Mouse (Mus musculus): Measurements from ENCODE around the gene Fto. TPM values are rescaled to one million over a fixed set of nuclear protein-coding genes. Genes with fewer than 3 reads are reported as not detected.

Fto gene
- polyA plus RNA-seq, 1 experiment from 2014 or later, result 116 TPM

GRCm38 (mm10) chr8:91482511-91482910, 169.2 kb downstream of the Fto start:
- Histone ChIP-seq H3K9me3 (replicated peaks) (no peaks in the 10 kb centered on the region), H3K4me2 (replicated peaks) (no peak overlapping the region), H3K36me3 (peaks cover 7% of the 10 kb centered on the region; the same call in 1 of the 2 replicates), H3K4me3 (no peak overlapping the region), H3K27me3 (peaks cover 8% of the 10 kb centered on the region; the same call in 1 of the 2 replicates), H3K9ac (no peak overlapping the region), H3K27ac (no peak overlapping the region), H3K4me1 (peaks cover 7% of the 10 kb centered on the region; the same call in 1 of the 2 replicates)
- 48% methylated on average over 9 of the region's 9 CpGs for WGBS
- ATAC-seq (ENCODE audit: low FRiP score), result no peak

GRCm38 (mm10) chr8:91486394-91486793, 173.1 kb downstream of the Fto start:
- Histone ChIP-seq H3K4me3 (no peak overlapping the region), H3K9me3 (replicated peaks) (no peaks in the 10 kb centered on the region), H3K27ac (no peak overlapping the region), H3K4me1 (peaks cover 17% of the 10 kb centered on the region; the same call in 1 of the 2 replicates), H3K4me2 (replicated peaks) (no peak overlapping the region), H3K36me3 (peaks cover 7% of the 10 kb centered on the region; the same call in 1 of the 2 replicates), H3K27me3 (peaks cover 8% of the 10 kb centered on the region; the same call in 1 of the 2 replicates), H3K9ac (no peak overlapping the region)
- WGBS, result 83% methylated on average over 4 of the region's 4 CpGs
- ATAC-seq (ENCODE audit: low FRiP score), result no peak

- H3K27me3 ChIP-seq, result peaks cover 8% of the 10 kb centered on the region; the same call in 1 of the 2 replicates
- H3K36me3 ChIP-seq, result peaks cover 7% of the 10 kb centered on the region; the same call in 1 of the 2 replicates
- H3K9me3 ChIP-seq (replicated peaks), result no peaks in the 10 kb centered on the region
- no peak overlapping the region for H3K4me3 ChIP-seq
- no peak overlapping the region for H3K4me2 ChIP-seq (replicated peaks)
- H3K27ac ChIP-seq, result no peak overlapping the region
- H3K9ac ChIP-seq, result no peak overlapping the region
- H3K4me1 ChIP-seq, result peaks cover 17% of the 10 kb centered on the region; the same call in 1 of the 2 replicates
- ATAC-seq (ENCODE audit: low FRiP score), result no peak
- WGBS, result 97% methylated on average over 2 of the region's 2 CpGs
Measured at GRCm38 (mm10) chr8:91487456-91487855, 174.1 kb downstream of the Fto start.

GRCm38 (mm10) chr8:91488086-91488783, 174.9 kb downstream of the Fto start:
- H3K9me3 ChIP-seq (replicated peaks), result no peaks in the 10 kb centered on the region
- peaks cover 7% of the 10 kb centered on the region; the same call in 1 of the 2 replicates for H3K36me3 ChIP-seq
- peaks cover 8% of the 10 kb centered on the region; the same call in 1 of the 2 replicates for H3K27me3 ChIP-seq
- 49% methylated on average over 13 of the region's 13 CpGs for WGBS
- no peak overlapping the region for H3K4me3 ChIP-seq
- no peak for ATAC-seq (ENCODE audit: low FRiP score)
- peaks cover 10% of the 10 kb centered on the region; the same call in 1 of the 2 replicates for H3K4me1 ChIP-seq
- H3K27ac ChIP-seq, result no peak overlapping the region
- no peak overlapping the region for H3K9ac ChIP-seq
- H3K4me2 ChIP-seq (replicated peaks), result no peak overlapping the region

GRCm38 (mm10) chr8:91488784-91489450, 175.6 kb downstream of the Fto start:
- Histone ChIP-seq H3K4me2 (replicated peaks) (no peak overlapping the region), H3K27ac (no peak overlapping the region), H3K9me3 (replicated peaks) (no peaks in the 10 kb centered on the region), H3K9ac (no peak overlapping the region), H3K36me3 (peaks cover 7% of the 10 kb centered on the region; the same call in 1 of the 2 replicates), H3K4me1 (peaks cover 10% of the 10 kb centered on the region; the same call in 1 of the 2 replicates), H3K4me3 (no peak overlapping the region), H3K27me3 (peaks cover 8% of the 10 kb centered on the region; the same call in 1 of the 2 replicates)
- WGBS, result 54% methylated on average over 10 of the region's 10 CpGs
- no peak for ATAC-seq (ENCODE audit: low FRiP score)

- Histone ChIP-seq H3K36me3 (peaks cover 5% of the 10 kb centered on the region; the same call in 1 of the 2 replicates), H3K27me3 (peaks cover 16% of the 10 kb centered on the region), H3K4me1 (peaks cover 10% of the 10 kb centered on the region; the same call in 1 of the 2 replicates), H3K9ac (no peak overlapping the region), H3K4me2 (replicated peaks) (no peak overlapping the region), H3K27ac (no peak overlapping the region), H3K9me3 (replicated peaks) (no peaks in the 10 kb centered on the region), H3K4me3 (no peak overlapping the region)
- ATAC-seq (ENCODE audit: low FRiP score), result no peak
- WGBS, result 56% methylated on average over 5 of the region's 5 CpGs
Measured at GRCm38 (mm10) chr8:91490065-91490464, 176.7 kb downstream of the Fto start.

- Histone ChIP-seq H3K36me3 (no peaks in the 10 kb centered on the region), H3K9ac (no peak overlapping the region), H3K4me1 (peaks cover 16% of the 10 kb centered on the region), H3K4me3 (no peak overlapping the region), H3K9me3 (replicated peaks) (no peaks in the 10 kb centered on the region), H3K27ac (no peak overlapping the region), H3K27me3 (peaks cover 8% of the 10 kb centered on the region), H3K4me2 (replicated peaks) (no peak overlapping the region)
- 86% methylated on average over 8 of the region's 8 CpGs for WGBS
- no peak for ATAC-seq (ENCODE audit: low FRiP score)
Measured at GRCm38 (mm10) chr8:91493373-91493772, 180.0 kb downstream of the Fto start.

- Histone ChIP-seq H3K9ac (no peak overlapping the region), H3K4me3 (no peak overlapping the region), H3K27me3 (peaks cover 12% of the 10 kb centered on the region), H3K4me1 (peaks cover 14% of the 10 kb centered on the region), H3K27ac (no peak overlapping the region), H3K4me2 (replicated peaks) (no peak overlapping the region), H3K36me3 (no peaks in the 10 kb centered on the region), H3K9me3 (replicated peaks) (no peaks in the 10 kb centered on the region)
- 64% methylated on average over 10 of the region's 10 CpGs for WGBS
- ATAC-seq (ENCODE audit: low FRiP score), result no peak
Measured at GRCm38 (mm10) chr8:91494501-91495259, 181.4 kb downstream of the Fto start.

GRCm38 (mm10) chr8:91495260-91495601, 181.9 kb downstream of the Fto start:
- ATAC-seq (ENCODE audit: low FRiP score), result no peak
- 75% methylated on average over 2 of the region's 2 CpGs for whole genome bisulfite sequencing
- no peak overlapping the region for H3K9ac ChIP-seq
- no peaks in the 10 kb centered on the region for H3K36me3 ChIP-seq
- no peak overlapping the region for H3K4me3 ChIP-seq
- no peak overlapping the region for H3K27ac ChIP-seq
- H3K4me1 ChIP-seq, result peaks cover 9% of the 10 kb centered on the region
- no peak overlapping the region for H3K4me2 ChIP-seq (replicated peaks)
- H3K27me3 ChIP-seq, result peaks cover 17% of the 10 kb centered on the region
- no peaks in the 10 kb centered on the region for H3K9me3 ChIP-seq (replicated peaks)

GRCm38 (mm10) chr8:91496000-91496399, 182.7 kb downstream of the Fto start:
- Histone ChIP-seq H3K27me3 (peaks cover 17% of the 10 kb centered on the region), H3K9ac (no peak overlapping the region), H3K4me1 (peaks cover 9% of the 10 kb centered on the region), H3K4me2 (replicated peaks) (no peak overlapping the region), H3K9me3 (replicated peaks) (no peaks in the 10 kb centered on the region), H3K4me3 (no peak overlapping the region), H3K27ac (no peak overlapping the region), H3K36me3 (no peaks in the 10 kb centered on the region)
- no peak for ATAC-seq (ENCODE audit: low FRiP score)

- ATAC-seq (ENCODE audit: low FRiP score), result no peak
- Histone ChIP-seq H3K27me3 (peaks cover 26% of the 10 kb centered on the region), H3K9ac (no peak overlapping the region), H3K4me3 (no peak overlapping the region), H3K9me3 (replicated peaks) (no peaks in the 10 kb centered on the region), H3K4me2 (replicated peaks) (no peak overlapping the region), H3K4me1 (peaks cover 9% of the 10 kb centered on the region), H3K27ac (no peak overlapping the region), H3K36me3 (no peaks in the 10 kb centered on the region)
- WGBS, result 70% methylated on average over 7 of the region's 7 CpGs
Measured at GRCm38 (mm10) chr8:91496936-91497335, 183.6 kb downstream of the Fto start.

GRCm38 (mm10) chr8:91498611-91499010, 185.3 kb downstream of the Fto start:
- H3K4me1 ChIP-seq, result peaks cover 25% of the 10 kb centered on the region
- no peaks in the 10 kb centered on the region for H3K36me3 ChIP-seq
- no peak overlapping the region for H3K27ac ChIP-seq
- 86% methylated on average over 9 of the region's 9 CpGs for WGBS
- peaks cover 34% of the 10 kb centered on the region for H3K27me3 ChIP-seq
- no peak overlapping the region for H3K9ac ChIP-seq
- H3K9me3 ChIP-seq (replicated peaks), result no peaks in the 10 kb centered on the region
- H3K4me3 ChIP-seq, result no peak overlapping the region
- ATAC-seq (ENCODE audit: low FRiP score), result no peak
- no peak overlapping the region for H3K4me2 ChIP-seq (replicated peaks)

Measured in hindbrain, embryonic 12.5 days (tissue).